ENCODE assay signal across 8 mouse cellular contexts in genomic region chr13:46571961-46572647, GRCm38 (mm10).
A peak's percentile ranks its signal among the peaks of the same experiment; 100 is the strongest.
DNase-seq lines count a peak whose midpoint lies in the region; ATAC-seq and TF ChIP-seq lines count a peak whose summit lies in the region.

No protein-coding gene starts in this region.

- no peaks in the 10 kb centered on the region for H3K36me3 ChIP-seq in C2C12 (ENCODE audit: control insufficient read depth, insufficient read depth)
- H3K36me3 ChIP-seq in heart, embryonic 11.5 days (ENCODE audit: control insufficient read depth, insufficient read depth, low read length), result no peaks in the 10 kb centered on the region
- no peaks in the 10 kb centered on the region for H3K36me3 ChIP-seq in myocyte (ENCODE audit: control insufficient read depth, insufficient read depth)

- H3K4me1 ChIP-seq in heart, embryonic 11.5 days (ENCODE audit: control insufficient read depth, insufficient read depth, low read length), result peaks cover 19% of the 10 kb centered on the region

- no peaks in the 10 kb centered on the region for H3K79me2 ChIP-seq in C2C12 (ENCODE audit: control insufficient read depth, insufficient read depth)
- H3K79me2 ChIP-seq in myocyte (ENCODE audit: control insufficient read depth, insufficient read depth), result no peaks in the 10 kb centered on the region

- H3K79me3 ChIP-seq in C2C12 (ENCODE audit: low read depth), result no peaks in the 10 kb centered on the region

- H3K4me2 ChIP-seq in heart, embryonic 11.5 days, result peak overlapping the region; percentile 37
- peak overlapping the region; percentile 65 for H3K4me2 ChIP-seq in myocyte (ENCODE audit: low read depth)

- WGBS in heart, embryonic 11.5 days (ENCODE audit: insufficient replicate concordance), result 23% methylated on average over 11 of the region's 11 CpGs

- intact Hi-C loops in left cerebral cortex, adult 2 months (cut with DNase I), result no loop called here

- H3K4me3 ChIP-seq in C2C12 (ENCODE audit: insufficient read depth, poor library complexity, severe bottlenecking), result no peak overlapping the region
- H3K4me3 ChIP-seq in heart, embryonic 11.5 days (ENCODE audit: low read depth, low read length), result no peak overlapping the region
- peak overlapping the region; percentile 17 for H3K4me3 ChIP-seq in left cerebral cortex, adult 2 months
- no peak overlapping the region for H3K4me3 ChIP-seq in myocyte

- no peaks in the 10 kb centered on the region for H3K9me3 ChIP-seq in heart, embryonic 11.5 days (replicated peaks; ENCODE audit: control insufficient read depth, low read length)

- TF ChIP-seq CTCF in C2C12 (IDR thresholded peaks at IDR 0.05; ENCODE audit: control insufficient read depth, insufficient read depth, insufficient read length), result no peak
- TF ChIP-seq CTCF in left cerebral cortex, adult 2 months (IDR thresholded peaks at IDR 0.05), result no peak

- ATAC-seq in heart, embryonic 11.5 days (replicated peaks; ENCODE audit: insufficient number of reproducible peaks, low FRiP score, low TSS enrichment), result peak; percentile 80
- ATAC-seq in CD4-positive, CD25-positive, alpha-beta regulatory T cell, adult 4 months, result no peak

- H3K9ac ChIP-seq in heart, embryonic 11.5 days (ENCODE audit: low read depth, low read length), result peak overlapping the region; percentile 63; the same call in 1 of the 2 replicates

- H3K27ac ChIP-seq in heart, embryonic 11.5 days (ENCODE audit: low read depth, low read length), result peak overlapping the region; percentile 98
- H3K27ac ChIP-seq in left cerebral cortex, adult 2 months, result peak overlapping the region; percentile 85

- H3ac ChIP-seq in C2C12 (ENCODE audit: control insufficient read depth, insufficient read length, low read depth) (no peak overlapping the region), myocyte (ENCODE audit: control insufficient read depth, insufficient read length) (no peak overlapping the region)

- peak; percentile 23 for DNase-seq in adrenal gland, adult 2 months
- DNase-seq in adrenal gland, adult 18-20 months (ENCODE audit: low spot score in 2 of 2), result no peak
- DNase-seq in embryo, embryonic 11 days, result peak; percentile 31
- DNase-seq in left cerebral cortex, adult 2 months (ENCODE audit: extremely low spot score in 1 of 2, low spot score in 2 of 2), result peak in 1 of 2 experiments; percentile 31

- no peak for TF ChIP-seq POLR2A in myocyte (IDR thresholded peaks at IDR 0.05; ENCODE audit: insufficient read length, low read depth)

- H3K27me3 ChIP-seq in C2C12 (ENCODE audit: control insufficient read depth, insufficient read depth, insufficient read length) (no peaks in the 10 kb centered on the region), myocyte (ENCODE audit: control insufficient read depth, insufficient read depth, insufficient read length) (no peaks in the 10 kb centered on the region)
- H3K27me3 ChIP-seq in heart, embryonic 11.5 days (ENCODE audit: control insufficient read depth, insufficient read depth, low read length), result no peaks in the 10 kb centered on the region

TF ChIP-seq in C2C12, 6 proteins besides CTCF, POLR2A, EP300 and RAD21:
- TF ChIP-seq FOSL1 (IDR thresholded peaks at IDR 0.05; ENCODE audit: insufficient read depth, low read length, poor library complexity, severe bottlenecking), result no peak
- TF ChIP-seq USF1 (IDR thresholded peaks at IDR 0.05; ENCODE audit: low read depth), result peak; percentile 58
- no peak for TF ChIP-seq MAX (IDR thresholded peaks at IDR 0.05)

TF ChIP-seq in myocyte, 11 proteins besides CTCF, POLR2A, EP300 and RAD21:
- no peak for TF ChIP-seq TCF3 (IDR thresholded peaks at IDR 0.05; ENCODE audit: insufficient read length, low read depth)
- peak; percentile 96 for TF ChIP-seq SRF (IDR thresholded peaks at IDR 0.05; ENCODE audit: control insufficient read depth, insufficient read length, low read depth)
- TF ChIP-seq MYOG (IDR thresholded peaks at IDR 0.05; ENCODE audit: control insufficient read depth in 1 of 3, insufficient read depth in 1 of 3, insufficient read length in 2 of 3, low read depth in 2 of 3), result peak in 1 of 3 experiments; percentile 41
- peak; percentile 76 for TF ChIP-seq USF1 (IDR thresholded peaks at IDR 0.05; ENCODE audit: low read depth)
- peak in 1 of 3 experiments; percentile 37 for TF ChIP-seq MYOD1 (IDR thresholded peaks at IDR 0.05; ENCODE audit: control insufficient read depth in 1 of 3, insufficient read length in 2 of 3, low read depth in 2 of 3)
- no peak for TF ChIP-seq MAX (IDR thresholded peaks at IDR 0.05; ENCODE audit: low read depth)

Comparison
In these comparisons a context has a peak if more than half of its experiments do, and no peak if none do; other contexts are left out.
1. DNase-seq: peak in adrenal gland, adult 2 months (single experiment) and embryo, embryonic 11 days (single experiment); none in adrenal gland, adult 18-20 months (0 of 2).